ENCODE assay signal across 1 mouse cellular context in genomic region chr13:36204320-36204719, GRCm38 (mm10).
A peak's percentile ranks its signal among the peaks of the same experiment; 100 is the strongest.
TF ChIP-seq lines count a peak whose summit lies in the region.

No protein-coding gene starts in this region.

TF ChIP-seq in CH12.LX, 34 proteins besides CTCF, POLR2A, EP300 and RAD21 (continued from another document):
- TF ChIP-seq CHD2 (IDR thresholded peaks at IDR 0.05; ENCODE audit: low read length), result no peak
- TF ChIP-seq MEF2A (IDR thresholded peaks at IDR 0.05; ENCODE audit: borderline replicate concordance, low read depth, low read length), result peak; percentile 76
- TF ChIP-seq JUN (IDR thresholded peaks at IDR 0.05; ENCODE audit: insufficient read depth, low read depth, low read length), result no peak
- TF ChIP-seq ELF1 (IDR thresholded peaks at IDR 0.05; ENCODE audit: low read depth, low read length), result no peak
- no peak for TF ChIP-seq TCF12 (IDR thresholded peaks at IDR 0.05; ENCODE audit: low read depth, low read length)
- peak; percentile 7; the same call in 1 of the 2 replicates for TF ChIP-seq MXI1 (IDR thresholded peaks at IDR 0.05; ENCODE audit: low read depth, low read length)
- TF ChIP-seq TBP (conservative IDR thresholded peaks at IDR 0.05; ENCODE audit: low read depth, low read length), result no peak
- peak; percentile 71 for TF ChIP-seq ETS1 (conservative IDR thresholded peaks at IDR 0.05; ENCODE audit: low read depth, low read length)
- no peak for TF ChIP-seq NRF1 (IDR thresholded peaks at IDR 0.05; ENCODE audit: low read depth, low read length)
- TF ChIP-seq MAX (IDR thresholded peaks at IDR 0.05; ENCODE audit: low read length), result no peak
- no peak for TF ChIP-seq MAFK (IDR thresholded peaks at IDR 0.05; ENCODE audit: insufficient replicate concordance, low read length)
- TF ChIP-seq USF1 (IDR thresholded peaks at IDR 0.05; ENCODE audit: low read depth, low read length), result no peak
- TF ChIP-seq ZNF384 (IDR thresholded peaks at IDR 0.05; ENCODE audit: low read depth, low read length), result no peak
- TF ChIP-seq SIN3A (IDR thresholded peaks at IDR 0.05; ENCODE audit: low read length), result no peak
